Mouse (Mus musculus) cerebellum, adult 18-20 months (tissue): Measurements from ENCODE around the gene Lif.

Source experiments
- DNase-seq, 2 experiments: peaks; one replicate each; pipeline ENCODE4 v3.0.0; 2021

Gene Lif

GRCm38 (mm10) chr11:4256846-4257607 is at the start of gene Lif:
Gene Lif, plus strand, starts transcription at chr11:4257557.
- DNase-seq = no peak

GRCm38 (mm10) chr11:4207655-4208054 is 49.7 kb upstream of the Lif start:
- no peak for DNase-seq

- DNase-seq = no peak
Observed at GRCm38 (mm10) chr11:4209556-4209955, 47.8 kb upstream of the Lif start.

DNA sequence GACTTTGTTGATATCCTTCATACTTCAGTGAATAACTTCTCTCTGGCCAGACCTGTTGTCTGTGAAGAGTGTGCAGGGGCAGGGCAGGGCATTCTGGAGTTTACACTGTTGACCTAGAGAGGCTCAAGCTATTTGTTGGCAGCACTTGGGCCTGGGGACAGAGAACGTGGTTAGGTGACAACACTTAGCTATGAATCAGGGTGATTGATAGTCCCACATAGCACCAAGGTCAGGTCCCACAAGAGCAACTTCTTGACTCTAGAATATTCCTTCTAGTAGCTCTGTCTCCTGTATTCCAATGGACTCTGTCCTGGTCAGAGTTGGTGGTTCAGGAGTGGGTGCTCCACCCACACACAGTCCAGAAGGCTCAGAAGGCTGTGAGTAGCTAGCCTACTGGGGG is 46.6 kb upstream of the Lif start:
- DNase-seq = no peak

- DNase-seq = no peak
Observed at GRCm38 (mm10) chr11:4213107-4213506, 44.2 kb upstream of the Lif start.

GRCm38 (mm10) chr11:4214572-4214971 is 42.8 kb upstream of the Lif start:
- no peak for DNase-seq

DNA sequence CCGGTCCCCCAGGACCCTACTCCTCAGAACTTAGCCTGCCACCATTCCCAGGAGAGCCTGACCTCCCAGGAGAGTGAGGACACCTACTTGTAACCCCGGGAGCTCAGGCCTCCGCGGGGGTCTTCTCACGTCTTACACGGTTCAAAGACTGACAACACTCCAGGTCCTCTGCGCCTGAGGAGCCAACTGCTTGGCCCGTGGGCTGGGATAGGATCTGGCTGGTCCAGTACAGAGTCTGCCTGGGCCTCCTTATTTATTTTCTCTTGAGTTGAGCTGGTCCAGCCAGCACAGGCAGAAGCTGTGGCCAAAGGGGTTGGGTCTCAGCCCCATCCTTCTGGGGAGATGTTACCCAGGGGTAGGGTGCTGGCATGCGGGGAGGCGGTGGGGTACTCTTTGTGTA is 42.3 kb upstream of the Lif start:
- no peak for DNase-seq

- DNase-seq = no peak
Observed at GRCm38 (mm10) chr11:4216248-4217000, 40.9 kb upstream of the Lif start.

DNA sequence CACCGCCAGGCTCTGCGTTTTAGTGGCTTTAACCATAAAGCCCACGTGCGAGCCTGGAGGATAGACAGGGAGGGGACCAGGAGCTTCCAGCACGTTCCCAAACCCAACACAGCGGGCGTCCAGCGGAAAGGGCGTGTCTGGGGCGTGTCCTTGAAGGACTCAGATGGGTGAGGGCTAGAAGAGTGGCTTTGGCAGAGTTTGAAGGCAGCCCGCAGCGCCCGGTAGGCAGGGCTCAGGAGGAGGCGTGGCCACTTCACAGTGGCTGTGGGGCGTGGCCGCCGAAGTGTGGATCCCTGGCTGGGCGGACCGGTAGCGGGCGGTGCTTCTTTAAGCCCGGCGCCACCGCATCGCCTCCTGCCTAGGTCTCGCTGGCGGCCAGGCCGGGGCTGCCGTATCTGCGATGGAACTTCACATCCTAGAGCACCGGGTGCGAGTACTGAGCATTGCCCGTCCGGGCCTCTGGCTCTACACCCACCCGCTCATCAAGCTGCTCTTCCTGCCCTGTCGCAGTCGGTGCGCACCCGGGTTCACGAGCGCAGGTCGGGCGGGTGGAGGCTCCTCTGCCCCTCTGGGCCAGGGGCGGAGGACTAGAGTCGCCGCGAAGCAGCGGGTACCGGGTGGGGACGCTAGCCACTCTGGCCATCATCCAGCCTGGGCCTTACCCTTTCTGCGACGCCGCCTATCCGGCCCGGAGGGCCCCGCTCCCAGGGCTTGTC is 39.3 kb upstream of the Lif start, which contains the start of gene Castor1:
Castor1 (plus strand) TSS at position 312 of the 716 bp plus-strand sequence.
- DNase-seq = peak; percentile 41

GRCm38 (mm10) chr11:4218637-4219036 is 38.7 kb upstream of the Lif start:
- DNase-seq = no peak

DNA sequence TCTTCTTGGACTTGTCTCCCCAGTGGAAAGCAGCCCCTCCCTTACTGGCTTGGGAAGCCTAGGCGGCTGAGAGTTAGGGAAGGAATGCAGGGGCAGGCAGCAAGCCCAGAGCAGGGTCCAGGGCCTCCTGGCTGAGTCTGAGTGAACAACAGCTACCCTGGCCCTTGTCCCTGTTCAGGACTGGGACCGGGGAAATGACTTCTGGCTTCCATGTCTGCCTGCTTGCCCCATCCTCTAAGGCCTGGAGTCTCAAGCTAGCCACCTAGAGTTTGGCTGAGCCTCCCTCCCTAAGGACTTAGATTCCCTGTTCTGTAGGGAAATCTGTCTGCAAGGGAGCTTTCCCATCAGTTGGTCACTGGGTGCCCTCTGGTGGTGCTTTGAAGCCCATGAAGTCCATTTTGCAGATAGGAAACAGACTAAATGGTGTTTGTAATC is 38.0 kb upstream of the Lif start:
- peak; percentile 68 to 70 for DNase-seq

GRCm38 (mm10) chr11:4219908-4220307 is 37.4 kb upstream of the Lif start:
- DNase-seq = no peak

DNA sequence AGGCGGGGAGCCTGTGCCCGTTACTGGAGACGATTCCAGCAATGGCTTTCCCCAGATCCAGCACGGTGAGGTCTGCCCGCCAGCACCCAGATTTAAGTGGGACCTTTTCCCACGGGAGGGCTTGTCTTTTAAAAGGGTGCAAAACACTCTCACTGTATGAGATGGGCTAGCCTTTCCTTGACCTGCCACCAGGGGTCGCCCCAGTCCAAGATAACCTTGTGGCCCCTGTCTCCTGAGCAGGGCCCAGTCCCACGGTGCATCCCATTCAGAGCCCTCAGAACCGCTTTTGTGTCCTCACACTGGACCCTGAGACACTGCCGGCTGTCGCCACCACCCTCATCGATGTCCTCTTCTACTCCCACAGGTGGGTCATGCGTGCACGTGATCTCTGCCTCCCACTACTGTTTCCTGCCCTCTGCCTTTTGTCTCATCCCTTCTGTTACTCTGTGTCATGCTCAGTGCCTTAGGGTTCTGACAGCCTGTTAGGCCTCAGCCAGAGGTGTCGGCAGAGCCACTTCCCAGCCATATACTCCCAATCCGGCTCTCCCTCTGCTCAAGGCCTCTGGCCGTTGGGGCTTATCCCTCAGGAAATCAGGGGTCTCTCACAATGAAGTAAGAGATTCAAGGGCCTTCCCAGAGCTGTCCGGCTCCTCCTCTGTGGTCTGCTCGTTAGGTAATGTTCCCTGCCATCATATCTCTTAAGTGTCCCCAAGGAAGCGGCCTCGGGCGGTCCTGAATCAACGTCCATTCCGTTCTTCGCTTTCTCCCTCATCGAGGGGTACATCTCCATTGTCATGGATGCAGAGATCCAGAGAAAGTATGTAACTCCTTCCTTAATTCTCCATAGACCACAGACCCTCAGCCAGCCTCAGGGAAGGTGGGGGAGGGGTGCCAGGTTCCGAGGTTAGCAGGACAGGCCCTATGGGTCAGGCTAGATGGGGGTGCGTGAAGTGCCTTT is 36.6 kb upstream of the Lif start:
- DNase-seq = peak; percentile 77 to 85

DNA sequence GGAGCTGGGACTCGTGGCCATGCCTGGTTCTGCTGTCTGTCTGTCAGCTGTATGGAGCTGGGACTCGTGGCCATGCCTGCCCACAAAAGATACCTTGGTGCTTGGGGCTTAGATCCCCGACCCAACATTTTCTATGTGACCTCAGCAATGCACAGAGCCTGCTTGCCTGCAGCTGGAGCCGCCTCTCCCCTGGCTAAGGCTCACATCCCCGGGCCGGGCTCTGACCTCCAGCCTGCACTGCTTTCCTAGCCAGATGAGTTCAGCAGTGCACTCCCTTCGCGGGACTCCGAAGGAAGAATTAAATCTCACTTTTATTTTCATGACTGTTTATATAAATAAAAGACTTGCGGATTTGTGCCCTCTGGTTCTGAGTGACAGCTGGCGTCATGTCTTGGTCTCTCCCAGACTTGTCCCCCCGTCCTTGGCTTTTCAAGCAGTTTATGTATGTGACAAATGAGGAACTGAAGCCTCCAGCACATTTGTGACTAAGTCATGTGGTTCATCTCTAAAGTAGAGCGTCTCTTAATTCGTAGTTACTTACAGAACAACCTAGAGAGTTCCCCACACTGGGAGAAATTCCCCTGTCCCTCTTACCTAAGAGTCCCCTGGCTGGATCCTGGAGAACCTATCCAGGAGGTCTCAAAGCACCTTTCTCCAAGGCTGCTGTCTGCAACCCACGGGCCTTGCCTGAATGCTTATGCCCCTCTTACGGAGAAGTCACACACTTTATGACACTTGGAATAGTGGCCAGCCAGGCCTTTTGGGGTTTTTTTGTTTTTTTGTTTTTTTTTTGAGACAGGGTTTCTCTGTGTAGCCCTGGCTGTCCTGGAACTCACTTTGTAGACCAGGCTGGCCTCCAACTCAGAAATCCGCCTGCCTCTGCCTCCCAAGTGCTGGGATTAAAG is 35.1 kb upstream of the Lif start:
- DNase-seq = no peak

DNA sequence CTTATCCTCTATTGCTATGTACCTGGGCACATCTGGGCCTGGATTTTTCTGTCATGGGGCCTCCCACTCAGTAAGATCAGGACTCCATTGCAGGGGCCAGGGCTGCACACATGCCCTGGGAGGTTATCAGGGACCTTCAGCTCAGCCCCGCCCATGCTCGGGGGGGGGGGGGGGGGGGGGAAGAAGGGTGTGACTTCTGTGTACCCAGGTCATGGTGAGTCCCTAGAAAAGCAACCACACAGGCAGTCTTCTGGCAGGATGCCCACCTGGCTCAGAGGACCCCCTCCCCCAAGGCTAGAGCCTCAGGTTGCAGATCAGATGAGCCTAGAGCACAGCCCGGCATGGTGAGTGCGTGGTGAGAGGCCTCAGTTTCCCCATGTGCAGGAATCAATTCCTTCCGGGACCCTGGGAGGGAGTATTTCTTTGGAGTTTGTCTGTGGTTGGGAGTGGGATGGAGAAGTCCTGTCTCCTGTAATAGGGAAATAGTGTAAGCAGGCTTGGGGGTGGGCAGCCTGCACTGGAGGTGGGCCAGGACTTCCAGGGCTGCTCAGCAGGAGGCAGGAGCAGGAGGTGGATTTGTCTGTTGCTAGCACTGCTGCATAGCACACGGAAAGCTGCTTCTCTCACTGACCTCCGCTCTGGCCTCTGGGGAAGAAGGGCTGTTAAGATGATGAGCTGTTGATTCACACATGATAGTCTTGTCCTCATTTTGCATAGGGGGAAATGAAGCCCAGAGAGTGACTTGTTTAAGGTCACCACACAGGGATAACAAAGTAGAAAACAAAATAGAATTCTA is 33.8 kb upstream of the Lif start:
- DNase-seq = no peak

DNA sequence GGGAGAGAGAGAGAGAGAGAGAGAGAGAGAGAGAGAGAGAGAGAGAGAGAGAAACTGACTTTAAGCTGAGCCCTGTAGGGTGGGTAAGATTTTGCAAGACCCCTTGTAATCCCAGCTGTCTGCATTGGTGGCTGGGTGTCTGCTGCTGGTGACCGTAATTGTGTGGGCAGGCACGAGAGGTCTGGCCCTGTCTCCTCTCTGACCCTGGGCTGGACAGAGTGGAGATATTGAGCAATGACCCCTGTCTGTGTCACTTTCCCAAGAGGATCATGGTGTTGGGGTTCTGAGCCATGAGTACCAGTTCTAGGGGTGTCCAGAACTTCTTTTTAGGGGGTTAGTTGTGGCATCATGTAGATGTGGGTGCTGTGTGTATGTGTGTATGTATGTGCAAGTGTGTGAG is 33.1 kb upstream of the Lif start:
- DNase-seq = no peak

GRCm38 (mm10) chr11:4226569-4227325 is 30.6 kb upstream of the Lif start:
- DNase-seq = no peak

- peak; percentile 82 to 87 for DNase-seq
Observed at GRCm38 (mm10) chr11:4228463-4228862, 28.9 kb upstream of the Lif start.

GRCm38 (mm10) chr11:4229841-4230240 is 27.5 kb upstream of the Lif start:
- no peak for DNase-seq

GRCm38 (mm10) chr11:4231435-4231834 is 25.9 kb upstream of the Lif start:
- no peak for DNase-seq
